Mouse (Mus musculus): ENCODE results near the gene Eif1. TPM values are rescaled to one million over a fixed set of nuclear protein-coding genes. Genes with fewer than 3 reads are reported as not detected.

Gene Eif1
- total RNA-seq, 1 experiment, result 322 TPM

DNA sequence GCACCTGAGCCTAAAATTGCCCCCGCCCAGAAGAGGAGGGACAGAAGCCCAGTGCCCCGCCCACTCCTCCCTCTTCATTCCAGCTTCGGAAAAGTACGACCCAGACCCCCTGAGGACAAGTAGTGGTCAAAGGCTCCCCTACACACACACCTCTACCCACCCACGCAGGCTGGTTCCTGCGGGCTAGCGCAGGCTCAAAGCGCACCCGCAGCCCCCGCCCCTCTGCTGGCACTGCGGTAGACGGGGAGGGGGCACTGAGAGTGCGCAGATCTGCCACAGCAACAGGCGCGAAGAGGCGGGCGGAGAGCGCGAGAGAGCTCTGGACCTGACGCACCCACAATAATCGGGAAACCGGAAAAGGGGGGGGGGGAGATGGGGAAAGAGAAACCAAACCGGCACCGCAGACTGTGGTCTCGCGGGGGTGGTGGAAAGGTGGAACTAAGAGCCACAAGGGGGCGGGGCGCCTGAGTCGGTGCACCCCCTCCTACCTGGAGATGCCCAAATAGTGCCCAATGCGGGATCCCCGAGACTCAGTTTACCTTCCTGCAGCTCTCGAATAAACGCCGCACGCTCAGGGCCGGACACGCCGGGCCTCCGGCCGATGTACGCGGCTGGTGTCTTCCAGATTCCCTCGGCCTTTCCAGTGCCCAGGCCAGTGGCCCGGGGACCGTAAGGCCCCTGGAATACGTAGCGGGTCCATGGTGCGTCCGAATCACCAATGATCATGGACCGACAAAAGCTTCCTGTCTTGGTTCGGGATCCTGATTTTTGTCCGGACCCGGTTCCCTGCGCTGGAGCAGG is 35.7 kb downstream of the Eif1 start:
- no peak for DNase-seq (ENCODE audit: low read depth, low spot score)
- no peak for TF ChIP-seq ZC3H11A (IDR thresholded peaks at IDR 0.05; ENCODE audit: borderline replicate concordance, low read depth, low read length)
- Histone ChIP-seq H3K4me1 (ENCODE audit: control insufficient read depth in 2 of 2, insufficient read depth in 2 of 2, low read length in 2 of 2, poor library complexity in 1 of 2) (peaks cover 0 to 18% of the 10 kb centered on the region in 2 experiments; a peak in 2 of 4 replicates), H3K27ac (ENCODE audit: insufficient read depth, low read depth, low read length, poor library complexity, severe bottlenecking) (no peak overlapping the region), H3K36me3 (ENCODE audit: control insufficient read depth, insufficient read depth, low read length, poor library complexity, severe bottlenecking) (peaks cover 23% of the 10 kb centered on the region), H3K9ac (ENCODE audit: insufficient read depth, low read depth, low read length, poor library complexity, severe bottlenecking) (peak overlapping the region; percentile 69), H3K4me3 (ENCODE audit: insufficient read depth in 1 of 2, low read depth in 1 of 2, low read length in 2 of 2, poor library complexity in 1 of 2, severe bottlenecking in 1 of 2) (peak overlapping the region; percentile 83 to 84), H3K9me3 (ENCODE audit: control insufficient read depth, insufficient read depth, low read depth, low read length) (no peaks in the 10 kb centered on the region)
- in situ Hi-C loops (cut with MboI; ENCODE audit: low sequenced_read_pairs in 2 of 2, unreplicated experiment in 2 of 2), result no loop called here

DNA sequence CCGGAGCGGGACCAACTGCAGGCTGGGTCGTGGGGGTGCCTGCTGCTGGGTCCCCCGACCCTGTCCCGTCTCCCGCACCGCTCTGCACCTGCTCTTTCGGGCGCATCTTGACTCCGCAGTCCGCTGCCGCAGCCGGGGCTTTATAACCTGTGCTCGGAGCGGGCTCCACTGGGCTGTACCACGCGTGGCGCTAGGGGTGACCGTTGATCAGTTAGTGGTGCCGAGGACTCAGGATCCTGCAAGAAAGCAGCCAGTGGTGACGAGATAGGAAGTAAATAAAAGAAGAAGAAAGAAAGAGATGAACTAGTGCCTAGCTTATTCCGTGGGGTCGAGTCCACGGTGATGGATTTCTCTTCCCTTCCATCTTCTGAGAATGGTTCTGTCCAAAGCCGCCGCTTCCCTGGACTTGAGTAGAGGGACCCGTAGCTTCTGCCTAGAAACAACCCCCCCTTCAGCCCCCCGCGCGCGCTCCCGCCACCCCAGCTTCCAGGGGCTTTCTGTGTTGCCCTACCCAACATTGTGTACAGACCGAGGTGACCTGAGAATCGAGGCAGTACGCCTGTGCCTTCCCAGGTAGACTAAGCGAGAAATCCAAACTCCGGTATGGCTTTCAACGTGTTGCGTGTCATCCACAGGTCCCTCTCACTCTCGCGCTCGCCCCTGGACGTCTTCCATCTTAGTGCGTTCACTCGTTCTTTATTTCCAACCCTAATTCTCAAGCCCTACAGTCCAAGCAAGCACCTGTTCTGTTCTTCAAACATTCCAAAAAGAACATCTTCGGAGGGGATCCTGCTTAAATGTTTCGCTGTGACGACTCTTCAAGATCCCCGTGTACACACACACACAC is 36.5 kb downstream of the Eif1 start, which contains the start of gene Hap1:
TSS of gene Hap1 (minus strand) at position 157 of the 847 bp plus-strand sequence.
- peak within 1 kb of the TSS; percentile 83 to 84 for H3K4me3 ChIP-seq (ENCODE audit: insufficient read depth in 1 of 2, low read depth in 1 of 2, low read length in 2 of 2, poor library complexity in 1 of 2, severe bottlenecking in 1 of 2)
- peak; percentile 80 for DNase-seq (ENCODE audit: low read depth, low spot score)
- in situ Hi-C loops (cut with MboI; ENCODE audit: low sequenced_read_pairs in 2 of 2, unreplicated experiment in 2 of 2), result no loop called here
- peak; percentile 11; the same call in 1 of the 2 replicates for TF ChIP-seq HCFC1 (IDR thresholded peaks at IDR 0.05; ENCODE audit: borderline replicate concordance, insufficient read depth, low read length)
- no peak for TF ChIP-seq MAFK (IDR thresholded peaks at IDR 0.05; ENCODE audit: insufficient read depth, low read depth, low read length)
- H3K27ac ChIP-seq (ENCODE audit: insufficient read depth, low read depth, low read length, poor library complexity, severe bottlenecking), result no peak within 1 kb of the TSS
- peak within 1 kb of the TSS; percentile 69 for H3K9ac ChIP-seq (ENCODE audit: insufficient read depth, low read depth, low read length, poor library complexity, severe bottlenecking)
- H3K4me1 ChIP-seq (ENCODE audit: control insufficient read depth in 2 of 2, insufficient read depth in 2 of 2, low read length in 2 of 2, poor library complexity in 1 of 2), result peaks cover 0 to 18% of the 10 kb centered on the region in 2 experiments; a peak in 2 of 4 replicates
- no peaks in the 10 kb centered on the region for H3K9me3 ChIP-seq (ENCODE audit: control insufficient read depth, insufficient read depth, low read depth, low read length)
- peaks cover 20% of the 10 kb centered on the region for H3K36me3 ChIP-seq (ENCODE audit: control insufficient read depth, insufficient read depth, low read length, poor library complexity, severe bottlenecking)

DNA sequence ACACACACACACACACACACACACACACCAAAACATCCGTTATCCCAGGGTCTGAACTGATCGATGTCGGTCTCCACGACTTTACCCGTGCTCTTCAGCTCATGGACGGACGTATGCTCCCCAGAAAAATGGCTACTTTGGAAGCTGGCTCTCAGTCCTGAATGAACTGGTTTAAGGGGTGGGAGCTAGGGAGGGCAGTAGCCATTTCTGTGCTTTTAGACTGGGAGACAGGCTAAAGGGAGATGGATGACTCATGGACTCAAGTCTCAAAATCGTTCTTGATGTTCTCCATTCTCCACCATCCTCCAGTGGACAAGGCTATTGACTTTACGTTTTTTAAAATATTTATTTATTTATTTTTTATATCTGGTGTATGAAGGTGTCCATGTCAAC is 37.1 kb downstream of the Eif1 start:
- H3K9ac ChIP-seq (ENCODE audit: insufficient read depth, low read depth, low read length, poor library complexity, severe bottlenecking), result peak overlapping the region; percentile 69
- in situ Hi-C loops (cut with MboI; ENCODE audit: low sequenced_read_pairs in 2 of 2, unreplicated experiment in 2 of 2), result no loop called here

DNA sequence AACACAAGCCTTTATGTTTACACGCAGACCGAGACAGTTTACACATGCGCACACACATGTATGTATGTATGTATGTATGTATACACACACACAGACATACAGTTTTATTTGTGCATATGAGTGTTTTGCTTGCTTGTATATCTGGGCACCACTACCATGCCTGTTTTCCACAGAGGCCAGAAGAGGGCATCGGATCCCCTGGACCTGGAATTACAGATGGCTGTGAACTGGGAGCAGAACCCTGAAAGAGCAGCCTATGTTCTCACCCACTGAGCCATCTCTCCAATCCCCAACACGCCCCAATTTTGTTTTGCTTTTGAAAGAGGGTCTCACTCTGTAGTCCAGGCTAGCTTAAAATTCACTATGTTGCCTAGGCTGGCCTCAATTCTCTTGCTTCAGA is 37.7 kb downstream of the Eif1 start:
- DNase-seq (ENCODE audit: low read depth, low spot score), result no peak
- in situ Hi-C loops (cut with MboI; ENCODE audit: low sequenced_read_pairs in 2 of 2, unreplicated experiment in 2 of 2), result no loop called here
- TF ChIP-seq CHD2 (IDR thresholded peaks at IDR 0.05; ENCODE audit: low read depth, low read length) (no peak), ZNF384 (IDR thresholded peaks at IDR 0.05; ENCODE audit: low read depth, low read length) (no peak), MAFK (IDR thresholded peaks at IDR 0.05; ENCODE audit: insufficient read depth, low read depth, low read length) (no peak), ZC3H11A (IDR thresholded peaks at IDR 0.05; ENCODE audit: borderline replicate concordance, low read depth, low read length) (no peak), HCFC1 (IDR thresholded peaks at IDR 0.05; ENCODE audit: borderline replicate concordance, insufficient read depth, low read length) (no peak)
- H3K4me1 ChIP-seq (ENCODE audit: control insufficient read depth in 2 of 2, insufficient read depth in 2 of 2, low read length in 2 of 2, poor library complexity in 1 of 2), result peaks cover 0 to 14% of the 10 kb centered on the region in 2 experiments; a peak in 2 of 4 replicates
- no peaks in the 10 kb centered on the region for H3K9me3 ChIP-seq (ENCODE audit: control insufficient read depth, insufficient read depth, low read depth, low read length)
- peaks cover 12% of the 10 kb centered on the region for H3K36me3 ChIP-seq (ENCODE audit: control insufficient read depth, insufficient read depth, low read length, poor library complexity, severe bottlenecking)
- no peak overlapping the region for H3K27ac ChIP-seq (ENCODE audit: insufficient read depth, low read depth, low read length, poor library complexity, severe bottlenecking)
- H3K9ac ChIP-seq (ENCODE audit: insufficient read depth, low read depth, low read length, poor library complexity, severe bottlenecking), result no peak overlapping the region
- H3K4me3 ChIP-seq (ENCODE audit: insufficient read depth in 1 of 2, low read depth in 1 of 2, low read length in 2 of 2, poor library complexity in 1 of 2, severe bottlenecking in 1 of 2), result no peak overlapping the region

More for the DNA sequence above, 37.1 kb downstream of the Eif1 start:
- TF ChIP-seq ZC3H11A (IDR thresholded peaks at IDR 0.05; ENCODE audit: borderline replicate concordance, low read depth, low read length) (no peak), ZNF384 (IDR thresholded peaks at IDR 0.05; ENCODE audit: low read depth, low read length) (no peak), MAFK (IDR thresholded peaks at IDR 0.05; ENCODE audit: insufficient read depth, low read depth, low read length) (no peak), CHD2 (IDR thresholded peaks at IDR 0.05; ENCODE audit: low read depth, low read length) (no peak), HCFC1 (IDR thresholded peaks at IDR 0.05; ENCODE audit: borderline replicate concordance, insufficient read depth, low read length) (no peak)
- DNase-seq (ENCODE audit: low read depth, low spot score), result no peak
- no peaks in the 10 kb centered on the region for H3K9me3 ChIP-seq (ENCODE audit: control insufficient read depth, insufficient read depth, low read depth, low read length)
- H3K27ac ChIP-seq (ENCODE audit: insufficient read depth, low read depth, low read length, poor library complexity, severe bottlenecking), result no peak overlapping the region
- peak overlapping the region; percentile 83 to 84 for H3K4me3 ChIP-seq (ENCODE audit: insufficient read depth in 1 of 2, low read depth in 1 of 2, low read length in 2 of 2, poor library complexity in 1 of 2, severe bottlenecking in 1 of 2)
- peaks cover 0 to 18% of the 10 kb centered on the region in 2 experiments; a peak in 2 of 4 replicates for H3K4me1 ChIP-seq (ENCODE audit: control insufficient read depth in 2 of 2, insufficient read depth in 2 of 2, low read length in 2 of 2, poor library complexity in 1 of 2)
- peaks cover 14% of the 10 kb centered on the region for H3K36me3 ChIP-seq (ENCODE audit: control insufficient read depth, insufficient read depth, low read length, poor library complexity, severe bottlenecking)

All from ES-E14 (cell line).